Mouse (Mus musculus): Measurements from ENCODE around the gene Tekt1.

- TF ChIP-seq POLR2A (IDR thresholded peaks at IDR 0.05; ENCODE audit: borderline replicate concordance, control insufficient read depth, low read depth, low read length) (no peak), CTCF (IDR thresholded peaks at IDR 0.05; ENCODE audit: control insufficient read depth, insufficient read depth, low read length) (no peak)
These were observed 12.6 kb downstream of the Tekt1 start for GRCm38 (mm10) chr11:72349652-72350051.

All from bone marrow, adult 2 months (tissue).